Mouse (Mus musculus) layer of hippocampus, adult 8-10 months (tissue): ENCODE results near the gene Adgrg7. TPM values are rescaled to one million over a fixed set of nuclear protein-coding genes. Genes with fewer than 3 reads are reported as not detected.

Source experiments
- DNase-seq, 2 experiments: peaks; one replicate each; pipeline ENCODE4 v3.0.0; 2022; ENCODE audit warnings: low spot score in 2 of 2
- total RNA-seq, 4 experiments: library from RNA; stranded (reverse); gene quantifications; 2 replicates each; pipeline ENCODE4 v1.2.4; 2022

Gene Adgrg7
- under 1 TPM in 1 of 4 experiments, not detected in 3; 0.16 TPM for total RNA-seq

DNA sequence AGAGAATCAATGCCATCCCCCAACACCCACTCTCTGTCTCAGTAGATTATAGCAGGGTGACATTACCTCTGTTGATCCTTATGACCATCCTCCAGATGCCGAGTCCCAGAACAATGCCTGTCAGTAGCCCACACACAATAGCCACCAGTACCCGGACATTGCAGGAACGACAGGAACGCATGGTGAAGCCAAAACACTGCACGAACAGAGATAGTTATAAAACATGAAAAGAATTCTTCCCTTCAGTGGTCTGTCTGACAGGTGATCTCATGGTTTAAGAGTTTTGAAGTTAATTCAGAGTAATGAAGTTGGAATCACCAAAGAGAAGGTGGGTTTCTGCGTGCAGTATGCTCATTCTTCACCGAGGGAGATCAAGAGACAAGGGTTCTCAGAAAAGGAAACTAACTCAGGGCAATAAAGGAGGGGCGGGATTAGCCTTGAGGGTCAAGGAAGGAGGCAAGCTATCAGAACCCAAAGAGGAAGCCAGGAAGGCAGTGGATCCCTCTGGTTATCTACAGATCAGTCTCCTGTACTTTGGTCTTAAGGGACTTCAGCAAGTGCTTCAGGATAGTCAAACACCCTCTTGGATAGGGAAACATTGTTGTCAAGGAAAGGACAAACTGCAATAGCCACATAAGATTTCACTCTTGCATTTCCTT lies at the start of gene Adgrg7:
Gene Adgrg7, minus strand, starts transcription at position 375 of the 659 bp plus-strand sequence.
- DNase-seq = no peak

- DNase-seq = no peak
These were observed 47.3 kb upstream of the Adgrg7 start for GRCm38 (mm10) chr16:56842988-56843387.

DNA sequence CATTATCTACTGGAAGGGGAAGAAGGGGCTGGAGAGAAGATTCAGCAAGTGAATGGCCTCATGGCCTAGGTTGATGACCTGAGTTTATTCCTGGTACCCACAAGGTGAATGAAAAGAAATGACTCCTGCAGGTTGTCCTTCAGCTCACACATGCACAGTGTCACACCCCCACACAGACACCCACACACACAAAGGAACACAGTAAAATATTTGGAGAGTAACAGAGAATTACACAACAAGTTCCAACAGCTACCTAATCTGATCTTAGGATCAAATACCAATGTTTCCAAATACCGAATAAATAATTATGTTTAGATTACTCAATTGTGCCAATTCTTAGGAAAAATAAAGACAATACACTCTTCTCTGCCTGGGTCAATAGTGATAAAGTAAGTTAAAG lies 37.7 kb upstream of the Adgrg7 start:
- DNase-seq = no peak

DNA sequence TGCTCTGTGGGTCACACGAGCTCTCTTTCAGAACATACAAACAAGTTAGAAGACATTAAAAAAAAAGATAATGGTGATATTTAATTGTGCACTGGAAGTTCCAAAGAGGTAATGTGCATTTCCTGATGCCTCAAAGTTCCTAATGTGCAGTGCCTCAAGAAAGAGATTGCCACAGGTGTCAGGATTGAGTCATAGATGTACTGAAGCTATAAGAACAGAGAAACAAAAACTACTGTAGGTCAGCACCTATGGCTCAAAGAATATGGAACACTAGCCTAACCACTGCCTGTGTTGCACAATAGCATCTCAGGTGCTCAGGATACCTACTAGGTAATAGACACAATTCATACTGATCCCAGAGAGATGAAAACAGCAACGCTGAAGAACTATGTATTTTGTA lies 36.3 kb upstream of the Adgrg7 start:
- no peak for DNase-seq

GRCm38 (mm10) chr16:56801370-56802109 lies 5.9 kb upstream of the Adgrg7 start:
- no peak for DNase-seq

DNA sequence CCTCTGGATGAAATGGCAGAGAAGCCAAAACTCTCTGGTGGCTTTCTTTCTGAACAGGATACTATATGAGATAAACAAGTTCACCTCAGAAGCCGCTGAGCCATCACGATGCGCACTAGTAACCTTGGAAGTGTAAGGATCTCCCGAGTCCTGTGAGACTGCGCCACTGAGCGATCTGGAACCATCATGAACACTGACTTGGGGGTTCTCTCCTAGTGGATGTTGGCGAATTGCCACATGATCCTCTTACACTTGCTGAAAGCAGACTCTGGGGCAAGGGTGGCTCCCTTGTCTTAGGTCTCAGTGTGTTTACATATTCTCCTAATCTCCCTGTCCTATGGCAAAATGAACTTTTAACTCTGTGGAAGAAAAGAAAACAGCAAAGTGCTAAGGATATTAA lies 5.3 kb upstream of the Adgrg7 start:
- no peak for DNase-seq

DNA sequence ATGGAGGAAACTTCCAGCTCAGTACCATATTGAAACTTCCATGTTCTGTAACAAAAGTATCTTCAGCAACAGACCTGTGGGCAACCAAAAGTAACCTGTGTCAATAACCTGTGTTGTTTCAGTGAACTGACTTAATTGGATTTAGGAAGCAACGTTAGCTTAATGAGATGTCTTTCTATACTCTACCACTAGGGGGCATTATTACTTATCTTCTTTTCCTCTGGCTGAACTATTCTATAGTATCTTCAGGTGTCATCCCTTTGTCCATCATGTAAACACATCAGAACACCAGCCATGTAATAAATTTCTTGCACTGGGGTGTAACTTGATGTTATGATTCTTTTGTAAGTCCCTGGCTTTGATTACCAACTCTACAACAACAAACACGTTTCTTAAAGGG lies 4.8 kb upstream of the Adgrg7 start:
- no peak for DNase-seq

GRCm38 (mm10) chr16:56799541-56800029 lies 3.9 kb upstream of the Adgrg7 start:
- no peak for DNase-seq

DNA sequence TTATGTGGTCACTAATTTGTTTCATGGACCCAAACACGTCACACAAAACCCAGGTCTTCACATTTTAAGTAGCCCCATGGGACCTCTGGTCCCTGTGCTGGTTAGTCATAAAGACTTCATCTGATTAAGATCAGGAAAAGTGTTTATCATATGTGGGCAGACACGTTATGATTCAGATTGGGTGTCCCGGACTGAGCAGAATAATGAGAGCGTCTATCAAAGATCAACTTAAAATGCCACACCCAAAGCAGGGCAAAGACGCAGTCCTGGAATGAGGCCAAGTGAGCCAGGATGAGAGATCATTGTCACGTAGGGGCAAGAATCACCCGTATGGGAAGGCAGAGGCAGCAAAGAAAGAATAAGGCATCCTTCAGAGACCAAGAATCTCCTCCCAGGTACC lies 3.2 kb upstream of the Adgrg7 start:
- no peak for DNase-seq

DNA sequence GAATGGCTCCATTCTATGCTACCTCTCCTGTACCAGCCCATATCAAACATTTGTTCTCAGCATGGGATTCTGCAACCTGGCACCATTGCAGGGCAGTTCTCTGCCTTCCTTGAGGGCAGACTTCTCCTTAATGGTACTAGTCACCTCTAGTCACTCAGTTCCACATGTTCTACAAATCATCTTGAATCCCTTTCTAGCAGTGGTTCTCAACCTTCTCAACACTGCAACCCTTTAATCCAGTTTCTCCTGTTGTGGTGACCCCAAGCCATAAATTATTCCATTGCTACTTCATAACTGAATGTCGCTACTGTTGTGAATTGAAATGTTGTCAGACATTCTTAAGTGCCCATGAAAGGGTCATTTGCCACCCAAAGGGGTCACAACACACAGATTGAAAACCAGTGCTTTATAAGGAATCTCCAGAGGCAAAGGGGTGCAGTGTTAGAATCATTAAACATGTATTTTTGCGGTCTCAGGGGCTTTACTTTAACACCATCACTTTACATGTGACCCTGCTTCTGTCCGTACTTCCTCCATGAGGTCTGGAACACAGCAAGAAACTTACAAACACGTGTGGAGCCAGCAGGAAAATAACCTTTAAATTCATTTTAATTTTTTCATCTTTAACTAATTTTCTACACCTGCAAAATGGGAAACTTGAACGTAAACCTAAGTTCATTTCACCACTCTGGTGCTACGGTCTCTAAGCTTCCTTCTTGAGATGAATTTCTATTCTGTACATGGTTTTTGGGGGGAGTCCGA lies 1.1 kb downstream of the Adgrg7 start:
- no peak for DNase-seq

DNA sequence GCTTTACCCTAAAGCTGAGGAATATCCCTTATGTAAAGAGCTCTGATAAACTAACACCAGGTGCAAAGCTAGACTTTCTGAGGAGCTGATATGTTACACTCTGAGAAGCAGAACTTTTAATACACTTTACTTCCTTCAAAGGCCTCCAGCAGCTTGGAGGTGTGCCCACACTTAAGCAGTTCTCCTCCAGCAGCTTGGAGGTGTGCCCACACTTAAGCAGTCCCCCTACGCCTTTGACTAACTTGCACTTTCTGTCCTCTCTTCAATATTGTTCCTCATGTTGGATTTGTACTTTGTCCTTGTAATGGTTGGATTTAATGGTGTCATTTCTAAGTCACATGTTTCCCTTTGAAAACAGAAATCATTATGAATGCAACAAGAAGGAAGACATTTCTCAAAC lies 1.9 kb downstream of the Adgrg7 start:
- DNase-seq = no peak

GRCm38 (mm10) chr16:56785943-56786342 lies 9.7 kb downstream of the Adgrg7 start:
- no peak for DNase-seq

GRCm38 (mm10) chr16:56771163-56772105 lies 24.2 kb downstream of the Adgrg7 start:
- DNase-seq = peak; percentile 27 to 58

GRCm38 (mm10) chr16:56729060-56729459 lies 66.6 kb downstream of the Adgrg7 start:
- no peak for DNase-seq

DNA sequence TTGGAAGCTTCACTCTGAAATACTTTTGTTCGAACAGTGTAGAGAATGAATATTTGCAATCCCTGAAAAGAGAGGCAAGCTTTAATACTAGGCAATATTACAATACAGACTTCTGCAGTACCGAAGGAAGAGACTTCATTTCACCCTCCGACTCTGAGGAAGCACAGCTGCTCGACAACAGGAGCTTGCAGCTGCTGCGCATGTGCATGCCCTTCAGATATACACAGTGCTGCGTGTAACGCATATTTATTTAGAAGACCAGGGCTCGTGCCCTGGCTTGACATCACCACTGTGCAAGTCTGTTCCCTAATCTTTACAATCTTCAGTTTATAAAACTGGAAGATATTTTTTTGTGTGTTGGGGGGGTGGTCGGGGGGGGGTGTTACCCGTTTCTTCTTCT lies 70.7 kb downstream of the Adgrg7 start:
- no peak for DNase-seq

- no peak for DNase-seq
These were observed 73.3 kb downstream of the Adgrg7 start for GRCm38 (mm10) chr16:56722357-56722756.

- no peak for DNase-seq
These were observed 76.6 kb downstream of the Adgrg7 start for GRCm38 (mm10) chr16:56719031-56719430.

- DNase-seq = peak; percentile 98 to 99
These were observed 78.1 kb downstream of the Adgrg7 start, which contains the start of gene Tfg for GRCm38 (mm10) chr16:56717224-56718200. Gene Tfg (minus strand): TSS chr16:56717450.

GRCm38 (mm10) chr16:56716557-56717179 lies 79.0 kb downstream of the Adgrg7 start:
- DNase-seq = peak; percentile 7 to 10
